Mouse (Mus musculus) limb, embryonic 15.5 days (tissue): Measurements from ENCODE around the gene Irgc1. TPM values are rescaled to one million over a fixed set of nuclear protein-coding genes. Genes with fewer than 3 reads are reported as not detected.

Experiments
- ATAC-seq: fragments of 200-750 bp; cut with Nextera tagmentation; 2 replicates; pipeline ENCODE4 v1.8.0; 2017; ENCODE audit warnings: low read depth, moderate TSS enrichment; ENCODE audit not compliant: insufficient number of reproducible peaks, low FRiP score, low TSS enrichment
- H3K27ac ChIP-seq: fragments of 300-500 bp; sonication (generic); 2 replicates; pipeline ENCODE4 v1.5.1; 2015; ENCODE audit warnings: moderate library complexity, mild to moderate bottlenecking, inconsistent platforms
- H3K27me3 ChIP-seq: fragments of 300-500 bp; sonication (generic); 2 replicates; pipeline ENCODE4 v1.6.1; 2015; ENCODE audit warnings: inconsistent platforms
- H3K36me3 ChIP-seq: fragments of 300-500 bp; sonication (generic); 2 replicates; pipeline ENCODE4 v1.6.1; 2015; ENCODE audit warnings: inconsistent platforms
- H3K4me1 ChIP-seq: fragments of 300-500 bp; sonication (generic); 2 replicates; pipeline ENCODE4 v1.6.1; 2015; ENCODE audit warnings: inconsistent platforms
- H3K4me2 ChIP-seq: fragments of 300-500 bp; sonication (generic); 2 replicates; pipeline ENCODE4 v1.6.1; 2015; ENCODE audit warnings: mild to moderate bottlenecking, inconsistent platforms
- H3K4me3 ChIP-seq: fragments of 300-500 bp; sonication (generic); 2 replicates; pipeline ENCODE4 v1.5.1; 2015; ENCODE audit warnings: mild to moderate bottlenecking, inconsistent platforms
- H3K9ac ChIP-seq: fragments of 300-500 bp; sonication (generic); 2 replicates; pipeline ENCODE4 v1.6.1; 2015; ENCODE audit warnings: inconsistent platforms
- H3K9me3 ChIP-seq: fragments of 300-500 bp; sonication (generic); 2 replicates; pipeline ENCODE4 v1.6.1; 2016; ENCODE audit warnings: inconsistent platforms
- WGBS: fragments of 180-500 bp; shearing (Covaris S2); methylation state at CpG from one replicate; pipeline ENCODE4 v1.1.7; 2015; 5-methylcytosine and 5-hydroxymethylcytosine counted together
- polyA plus RNA-seq: library from polyadenylated mRNA; unstranded; fragments of >200 nt; fragmentation: Nextera tagmentation; extraction: Ambion mirVana; gene quantifications from 2 replicates; pipeline ENCODE4 v1.2.1, GENCODE M21; 2015

Irgc1 gene
- polyA plus RNA-seq, 1 experiment from 2014 or later = 0.17 TPM

- Histone ChIP-seq H3K4me1 (peaks cover 15% of the 10 kb centered on the region), H3K4me3 (peak overlapping the region; percentile 65), H3K36me3 (no peaks in the 10 kb centered on the region), H3K4me2 (peak overlapping the region; percentile 98), H3K27ac (no peak overlapping the region), H3K9me3 (no peaks in the 10 kb centered on the region), H3K9ac (peak overlapping the region; percentile 44), H3K27me3 (peaks cover 33% of the 10 kb centered on the region; the same call in 1 of the 2 replicates)
- ATAC-seq = no peak
- WGBS = 12% methylated on average over 14 of the region's 14 CpGs
These were observed 28.9 kb upstream of the Irgc1 start for GRCm38 (mm10) chr7:24480986-24481473.

GRCm38 (mm10) chr7:24480121-24480941 lies 28.2 kb upstream of the Irgc1 start:
- H3K36me3 ChIP-seq = no peaks in the 10 kb centered on the region
- no peaks in the 10 kb centered on the region for H3K9me3 ChIP-seq
- no peak overlapping the region for H3K4me3 ChIP-seq
- H3K27me3 ChIP-seq = peaks cover 33% of the 10 kb centered on the region; the same call in 1 of the 2 replicates
- H3K9ac ChIP-seq = no peak overlapping the region
- no peak for ATAC-seq
- H3K4me2 ChIP-seq = no peak overlapping the region
- no peak overlapping the region for H3K27ac ChIP-seq
- 60% methylated on average over 18 of the region's 18 CpGs for WGBS
- peaks cover 15% of the 10 kb centered on the region for H3K4me1 ChIP-seq

- Histone ChIP-seq H3K27ac (no peak overlapping the region), H3K9ac (no peak overlapping the region), H3K36me3 (no peaks in the 10 kb centered on the region), H3K4me2 (no peak overlapping the region), H3K27me3 (peaks cover 33% of the 10 kb centered on the region; the same call in 1 of the 2 replicates), H3K4me1 (peaks cover 15% of the 10 kb centered on the region), H3K4me3 (no peak overlapping the region), H3K9me3 (no peaks in the 10 kb centered on the region)
- WGBS = 94% methylated on average over 2 of the region's 2 CpGs
- no peak for ATAC-seq
These were observed 27.6 kb upstream of the Irgc1 start for GRCm38 (mm10) chr7:24479685-24480084.

- 83% methylated on average over 5 of the region's 5 CpGs for WGBS
- Histone ChIP-seq H3K27me3 (peaks cover 30% of the 10 kb centered on the region; the same call in 1 of the 2 replicates), H3K27ac (no peak overlapping the region), H3K36me3 (no peaks in the 10 kb centered on the region), H3K4me1 (peaks cover 15% of the 10 kb centered on the region), H3K4me2 (no peak overlapping the region), H3K9me3 (no peaks in the 10 kb centered on the region), H3K4me3 (no peak overlapping the region), H3K9ac (no peak overlapping the region)
- no peak for ATAC-seq
These were observed 26.8 kb upstream of the Irgc1 start for GRCm38 (mm10) chr7:24478911-24479310.

- H3K36me3 ChIP-seq = no peaks in the 10 kb centered on the region
- 85% methylated on average over 7 of the region's 7 CpGs for WGBS
- peaks cover 15% of the 10 kb centered on the region; the same call in 1 of the 2 replicates for H3K27me3 ChIP-seq
- peaks cover 9% of the 10 kb centered on the region for H3K4me1 ChIP-seq
- H3K27ac ChIP-seq = no peak overlapping the region
- H3K4me2 ChIP-seq = no peak overlapping the region
- H3K4me3 ChIP-seq = no peak overlapping the region
- no peaks in the 10 kb centered on the region for H3K9me3 ChIP-seq
- no peak for ATAC-seq
- no peak overlapping the region for H3K9ac ChIP-seq
These were observed 24.8 kb upstream of the Irgc1 start for GRCm38 (mm10) chr7:24476856-24477255.

GRCm38 (mm10) chr7:24476338-24476737 lies 24.2 kb upstream of the Irgc1 start:
- Histone ChIP-seq H3K9me3 (no peaks in the 10 kb centered on the region), H3K27ac (no peak overlapping the region), H3K4me2 (no peak overlapping the region), H3K9ac (no peak overlapping the region), H3K36me3 (no peaks in the 10 kb centered on the region), H3K27me3 (peaks cover 12% of the 10 kb centered on the region; the same call in 1 of the 2 replicates), H3K4me3 (no peak overlapping the region), H3K4me1 (peaks cover 6% of the 10 kb centered on the region)
- 77% methylated on average over 8 of the region's 8 CpGs for WGBS
- no peak for ATAC-seq

GRCm38 (mm10) chr7:24474811-24475506 lies 22.9 kb upstream of the Irgc1 start:
- Histone ChIP-seq H3K4me2 (no peak overlapping the region), H3K9me3 (no peaks in the 10 kb centered on the region; the same call in 1 of the 2 replicates), H3K4me1 (no peaks in the 10 kb centered on the region), H3K27me3 (no peaks in the 10 kb centered on the region), H3K9ac (no peak overlapping the region), H3K4me3 (no peak overlapping the region), H3K27ac (no peak overlapping the region), H3K36me3 (no peaks in the 10 kb centered on the region)
- WGBS = 36% methylated on average over 21 of the region's 21 CpGs
- ATAC-seq = no peak

GRCm38 (mm10) chr7:24473913-24474529 lies 21.9 kb upstream of the Irgc1 start:
- H3K36me3 ChIP-seq = no peaks in the 10 kb centered on the region
- no peak overlapping the region for H3K4me3 ChIP-seq
- 55% methylated on average over 10 of the region's 10 CpGs for WGBS
- H3K4me1 ChIP-seq = no peaks in the 10 kb centered on the region
- H3K9ac ChIP-seq = no peak overlapping the region
- no peak overlapping the region for H3K4me2 ChIP-seq
- H3K27me3 ChIP-seq = no peaks in the 10 kb centered on the region
- 0 out of 2 replicates have a peak, but pooled peaks have one; percentile 11 for ATAC-seq
- no peaks in the 10 kb centered on the region; the same call in 1 of the 2 replicates for H3K9me3 ChIP-seq
- no peak overlapping the region for H3K27ac ChIP-seq

GRCm38 (mm10) chr7:24472937-24473336 lies 20.8 kb upstream of the Irgc1 start:
- WGBS = 73% methylated on average over 7 of the region's 7 CpGs
- no peaks in the 10 kb centered on the region for H3K27me3 ChIP-seq
- no peaks in the 10 kb centered on the region; the same call in 1 of the 2 replicates for H3K9me3 ChIP-seq
- no peaks in the 10 kb centered on the region for H3K4me1 ChIP-seq
- no peak overlapping the region for H3K9ac ChIP-seq
- no peak overlapping the region for H3K4me3 ChIP-seq
- H3K4me2 ChIP-seq = no peak overlapping the region
- ATAC-seq = no peak
- no peaks in the 10 kb centered on the region for H3K36me3 ChIP-seq
- H3K27ac ChIP-seq = no peak overlapping the region

GRCm38 (mm10) chr7:24472442-24472841 lies 20.3 kb upstream of the Irgc1 start:
- Histone ChIP-seq H3K9ac (no peak overlapping the region), H3K27me3 (no peaks in the 10 kb centered on the region), H3K4me3 (no peak overlapping the region), H3K27ac (no peak overlapping the region), H3K4me2 (no peak overlapping the region), H3K9me3 (no peaks in the 10 kb centered on the region; the same call in 1 of the 2 replicates), H3K36me3 (no peaks in the 10 kb centered on the region), H3K4me1 (no peaks in the 10 kb centered on the region)
- WGBS = 78% methylated on average over 6 of the region's 6 CpGs
- ATAC-seq = no peak

GRCm38 (mm10) chr7:24470356-24470755 lies 18.3 kb upstream of the Irgc1 start:
- no peaks in the 10 kb centered on the region for H3K4me1 ChIP-seq
- H3K9ac ChIP-seq = no peak overlapping the region
- H3K27ac ChIP-seq = no peak overlapping the region
- 94% methylated on average over 7 of the region's 7 CpGs for whole genome bisulfite sequencing
- no peak overlapping the region for H3K4me3 ChIP-seq
- no peaks in the 10 kb centered on the region; the same call in 1 of the 2 replicates for H3K9me3 ChIP-seq
- ATAC-seq = no peak
- no peaks in the 10 kb centered on the region for H3K36me3 ChIP-seq
- H3K27me3 ChIP-seq = no peaks in the 10 kb centered on the region
- no peak overlapping the region for H3K4me2 ChIP-seq
